Mouse (Mus musculus) lung, embryonic 16.5 days (tissue): ENCODE measurements around the gene Atp8a2. TPM values are rescaled to one million over a fixed set of nuclear protein-coding genes. Genes with fewer than 3 reads are reported as not detected.
A peak's percentile ranks its signal among the peaks of the same experiment; 100 is the strongest.
"Not testable (repeated sequence)": the region's sequence is repeated elsewhere in the genome, so short reads cannot be mapped to it uniquely, and the experiment has no call there.

ENCODE experiments used
- ATAC-seq: fragments of 200-750 bp; cut with Nextera tagmentation; 2 replicates; pipeline ENCODE4 v1.8.0; 2017; ENCODE audit warnings: low read depth, mild to moderate bottlenecking, moderate library complexity
- H3K27ac ChIP-seq: fragments of 300-500 bp; sonication (generic); 2 replicates; pipeline ENCODE4 v1.5.1; 2014; ENCODE audit warnings: mild to moderate bottlenecking, control low read depth, low read length
- H3K27me3 ChIP-seq: fragments of 300-500 bp; sonication (generic); 2 replicates; pipeline ENCODE4 v1.6.1; 2014; ENCODE audit warnings: low read depth, low read length, mixed read lengths; ENCODE audit not compliant: control insufficient read depth, insufficient read depth
- H3K36me3 ChIP-seq: fragments of 300-500 bp; sonication (generic); 2 replicates; pipeline ENCODE4 v1.6.1; 2014; ENCODE audit warnings: low read length; ENCODE audit not compliant: control insufficient read depth, insufficient read depth
- H3K4me1 ChIP-seq: fragments of 300-500 bp; sonication (generic); replicated peaks from 2 replicates; pipeline ENCODE4 v1.6.1; 2014; ENCODE audit warnings: low read length, mixed read lengths; ENCODE audit not compliant: control insufficient read depth, insufficient read depth
- H3K4me2 ChIP-seq: fragments of 300-500 bp; sonication (generic); 2 replicates; pipeline ENCODE4 v1.6.1; 2014; ENCODE audit warnings: low read depth, low read length, control low read depth
- H3K4me3 ChIP-seq: fragments of 300-500 bp; sonication (generic); 2 replicates; pipeline ENCODE4 v1.5.1; 2014; ENCODE audit warnings: mild to moderate bottlenecking, low read length, control low read depth
- H3K9ac ChIP-seq: fragments of 300-500 bp; sonication (generic); 2 replicates; pipeline ENCODE4 v1.6.1; 2014; ENCODE audit warnings: low read length, control low read depth
- H3K9me3 ChIP-seq: fragments of 300-500 bp; sonication (generic); 2 replicates; pipeline ENCODE4 v1.6.1; 2016; ENCODE audit warnings: low read length; ENCODE audit not compliant: control insufficient read depth
- WGBS: fragments of 180-500 bp; shearing (Covaris S2); extraction: QIAGEN DNeasy Blood & Tissue Kit; methylation state at CpG from one replicate; pipeline ENCODE4 v1.1.7; 2014; 5-methylcytosine and 5-hydroxymethylcytosine counted together
- polyA plus RNA-seq: library from polyadenylated mRNA; unstranded; fragments of >200 nt; fragmentation: Nextera tagmentation; extraction: Ambion mirVana; gene quantifications from 2 replicates; pipeline ENCODE4 v1.2.1, GENCODE M21; 2015

The Atp8a2 gene
- polyA plus RNA-seq, 1 experiment from 2014 or later: 0.88 TPM

DNA sequence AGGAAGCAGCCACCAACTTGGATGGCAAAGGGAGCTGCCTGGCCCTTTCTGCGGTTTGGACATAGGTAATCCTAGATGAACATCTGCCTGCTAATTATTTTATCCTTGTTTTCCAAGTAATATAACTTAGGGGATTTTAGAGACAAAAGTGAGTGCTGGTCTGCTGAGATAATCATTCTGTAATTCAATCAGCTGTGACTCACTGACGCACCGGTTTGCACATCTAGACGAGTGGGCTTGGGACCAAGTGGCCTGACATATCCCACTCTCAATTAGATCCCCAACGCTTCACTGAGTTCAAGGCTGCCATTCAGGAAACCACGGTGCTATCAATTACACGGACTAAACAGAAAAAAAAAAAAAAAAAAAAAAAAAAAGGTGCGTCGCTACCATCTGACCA, 236.0 kb downstream of the Atp8a2 start:
- no peak overlapping the region for H3K4me2 ChIP-seq
- H3K27me3 ChIP-seq: no peaks in the 10 kb centered on the region
- no peaks in the 10 kb centered on the region for H3K9me3 ChIP-seq
- 52% methylated on average over 9 of the region's 9 CpGs for WGBS
- no peak overlapping the region for H3K4me3 ChIP-seq
- H3K4me1 ChIP-seq: no peaks in the 10 kb centered on the region
- H3K9ac ChIP-seq: no peak overlapping the region
- no peak for ATAC-seq
- no peaks in the 10 kb centered on the region for H3K36me3 ChIP-seq
- H3K27ac ChIP-seq: no peak overlapping the region

DNA sequence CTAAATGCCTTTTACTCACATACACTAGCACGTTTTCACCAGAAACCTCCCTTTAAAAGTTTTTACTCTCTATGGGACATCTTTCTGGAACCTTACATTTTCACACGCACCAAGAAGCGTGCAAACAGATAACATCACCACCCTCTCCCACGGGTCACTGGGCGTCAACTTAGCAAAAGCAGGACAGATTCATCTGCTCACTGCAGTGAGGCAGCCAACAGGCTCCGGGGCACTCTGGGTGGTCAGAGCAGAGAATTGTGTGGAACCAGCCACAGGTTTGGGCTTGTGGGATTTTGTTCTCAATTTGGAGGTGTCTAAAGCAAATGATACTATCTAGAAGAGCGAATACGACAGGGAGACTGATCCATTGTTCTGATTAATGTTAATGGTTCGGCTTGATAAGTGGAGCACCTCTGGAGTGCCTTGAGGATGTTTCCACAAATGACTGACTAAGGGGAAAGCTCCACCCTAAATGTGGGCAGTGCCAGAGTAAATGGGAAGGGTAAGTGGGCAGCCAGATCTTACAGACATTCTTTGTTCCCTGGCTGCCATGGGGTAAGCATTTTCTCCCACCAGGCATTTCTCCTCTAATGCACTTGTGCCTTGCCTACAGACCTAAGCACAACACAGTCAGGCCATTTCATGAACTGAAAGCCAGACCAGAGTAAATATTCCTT, 236.6 kb downstream of the Atp8a2 start:
- no peak overlapping the region for H3K4me3 ChIP-seq
- peak; percentile 10; the same call in 1 of the 2 replicates for ATAC-seq
- H3K4me1 ChIP-seq: no peaks in the 10 kb centered on the region
- H3K9ac ChIP-seq: no peak overlapping the region
- no peaks in the 10 kb centered on the region for H3K36me3 ChIP-seq
- H3K9me3 ChIP-seq: no peaks in the 10 kb centered on the region
- no peaks in the 10 kb centered on the region for H3K27me3 ChIP-seq
- H3K4me2 ChIP-seq: no peak overlapping the region
- H3K27ac ChIP-seq: no peak overlapping the region; the same call in 1 of the 2 replicates
- 45% methylated on average over 9 of the region's 9 CpGs for WGBS

DNA sequence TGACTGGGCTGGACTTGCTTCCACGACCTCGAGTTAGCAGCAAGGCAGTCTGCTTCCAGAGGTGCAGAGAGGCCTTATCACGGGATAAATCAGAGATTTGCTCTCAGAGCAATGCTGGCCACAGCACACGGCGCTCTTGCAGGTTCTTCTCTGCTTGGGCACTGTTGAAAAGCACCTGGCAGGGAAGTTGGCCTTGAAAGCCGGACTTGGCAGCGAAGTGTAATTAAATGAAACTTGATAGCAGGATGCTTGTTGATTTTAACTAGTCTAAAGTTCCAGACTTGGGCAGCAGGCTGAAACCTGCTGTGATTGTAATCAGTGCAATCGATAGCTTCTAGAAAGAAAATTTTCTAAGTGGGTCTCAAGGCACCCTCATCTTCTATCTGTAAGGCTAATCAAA, 237.3 kb downstream of the Atp8a2 start:
- Histone ChIP-seq H3K27ac (no peak overlapping the region), H3K4me2 (no peak overlapping the region), H3K27me3 (no peaks in the 10 kb centered on the region), H3K4me3 (no peak overlapping the region), H3K9ac (no peak overlapping the region), H3K36me3 (no peaks in the 10 kb centered on the region), H3K4me1 (no peaks in the 10 kb centered on the region), H3K9me3 (no peaks in the 10 kb centered on the region)
- 39% methylated on average over 8 of the region's 8 CpGs for WGBS
- no peak for ATAC-seq

DNA sequence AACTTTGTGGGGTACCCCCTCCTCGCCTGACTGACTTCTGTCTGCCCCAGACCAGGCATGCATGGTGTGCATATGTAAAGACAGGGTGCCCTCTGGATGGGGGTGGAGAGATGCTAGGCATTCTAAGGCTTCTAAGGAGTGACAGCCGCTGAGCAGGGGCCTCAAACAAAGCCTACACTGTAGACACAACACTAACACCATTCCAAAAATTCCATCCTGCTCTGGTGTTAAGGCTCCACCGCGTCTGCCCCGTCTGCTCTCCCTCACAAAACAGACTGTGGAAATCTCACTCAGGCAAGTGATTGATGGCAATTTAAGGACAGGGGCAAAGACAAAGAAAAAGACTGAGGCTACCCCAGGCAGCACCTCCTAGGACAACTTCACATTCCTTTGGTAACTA, 247.0 kb downstream of the Atp8a2 start:
- H3K4me1 ChIP-seq: no peaks in the 10 kb centered on the region
- whole genome bisulfite sequencing: 4% methylated on average over 5 of the region's 5 CpGs
- no peaks in the 10 kb centered on the region for H3K9me3 ChIP-seq
- H3K36me3 ChIP-seq: no peaks in the 10 kb centered on the region
- H3K27me3 ChIP-seq: no peaks in the 10 kb centered on the region
- no peak for ATAC-seq
- no peak overlapping the region for H3K9ac ChIP-seq
- H3K27ac ChIP-seq: no peak overlapping the region
- no peak overlapping the region for H3K4me2 ChIP-seq
- no peak overlapping the region for H3K4me3 ChIP-seq

DNA sequence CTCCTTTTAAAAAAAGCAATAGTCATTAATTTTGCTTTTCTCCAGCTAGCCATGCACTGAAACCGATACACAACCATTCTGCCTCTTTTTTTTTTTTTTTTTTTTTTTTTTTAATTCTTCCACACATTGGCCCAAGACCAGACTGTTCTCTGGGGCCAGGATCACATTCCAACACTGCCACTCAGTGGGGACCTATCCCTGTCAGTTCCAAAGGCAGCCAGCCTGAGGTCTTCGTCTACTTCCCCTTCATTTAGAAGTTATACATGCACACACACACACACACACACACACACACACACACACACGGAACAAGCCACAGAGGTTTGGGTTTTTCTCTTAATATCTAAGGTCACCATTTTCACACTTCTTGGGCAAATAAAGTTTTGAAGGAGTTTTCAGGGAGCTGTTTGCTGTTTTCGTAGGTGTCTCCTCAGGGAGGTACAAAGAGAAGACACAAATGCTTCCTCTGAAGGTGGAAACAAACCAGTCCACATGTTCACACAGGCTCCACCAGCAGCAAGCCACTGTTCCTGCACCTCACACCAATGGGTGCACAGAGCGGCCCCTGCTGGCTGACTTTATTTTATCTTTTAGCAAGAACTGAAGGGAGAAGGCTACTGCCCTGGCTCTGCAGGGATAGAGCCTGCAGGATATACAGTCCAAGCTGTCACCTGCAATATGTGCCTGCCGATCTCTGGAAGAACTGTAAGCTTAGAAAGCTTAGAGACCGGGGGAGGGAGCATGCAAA, 253.9 kb downstream of the Atp8a2 start:
- ATAC-seq: peak; percentile 90
- Histone ChIP-seq H3K36me3 (no peaks in the 10 kb centered on the region), H3K9me3 (no peaks in the 10 kb centered on the region), H3K27me3 (no peaks in the 10 kb centered on the region), H3K4me2 (no peak overlapping the region), H3K9ac (no peak overlapping the region), H3K4me1 (no peaks in the 10 kb centered on the region), H3K4me3 (no peak overlapping the region), H3K27ac (no peak overlapping the region)
- 18% methylated on average over 7 of the region's 7 CpGs for WGBS

DNA sequence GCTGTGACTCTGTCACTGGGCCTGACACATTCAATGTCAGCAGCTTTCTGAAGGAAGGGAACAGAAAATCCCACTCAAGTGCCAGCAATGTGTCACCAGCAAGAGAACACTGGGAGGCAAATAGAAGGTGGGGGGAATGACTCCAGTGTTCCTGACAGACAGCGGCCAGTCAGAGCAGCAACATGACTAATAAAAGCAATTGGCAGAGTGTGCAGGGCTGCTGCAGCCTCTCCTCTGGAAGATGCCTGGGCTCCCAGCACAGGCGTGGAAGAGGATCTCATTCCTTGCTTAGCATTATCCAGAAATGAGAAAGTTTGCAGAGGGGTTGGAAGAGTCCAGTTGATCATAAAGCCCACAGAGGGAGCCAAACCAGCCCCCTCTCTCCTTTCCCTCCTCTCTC, 254.8 kb downstream of the Atp8a2 start:
- WGBS: 54% methylated on average over 2 of the region's 2 CpGs
- Histone ChIP-seq H3K4me2 (no peak overlapping the region), H3K4me1 (no peaks in the 10 kb centered on the region), H3K9me3 (no peaks in the 10 kb centered on the region), H3K36me3 (no peaks in the 10 kb centered on the region), H3K9ac (no peak overlapping the region), H3K27ac (no peak overlapping the region), H3K27me3 (no peaks in the 10 kb centered on the region), H3K4me3 (no peak overlapping the region)
- ATAC-seq: peak; percentile 57

DNA sequence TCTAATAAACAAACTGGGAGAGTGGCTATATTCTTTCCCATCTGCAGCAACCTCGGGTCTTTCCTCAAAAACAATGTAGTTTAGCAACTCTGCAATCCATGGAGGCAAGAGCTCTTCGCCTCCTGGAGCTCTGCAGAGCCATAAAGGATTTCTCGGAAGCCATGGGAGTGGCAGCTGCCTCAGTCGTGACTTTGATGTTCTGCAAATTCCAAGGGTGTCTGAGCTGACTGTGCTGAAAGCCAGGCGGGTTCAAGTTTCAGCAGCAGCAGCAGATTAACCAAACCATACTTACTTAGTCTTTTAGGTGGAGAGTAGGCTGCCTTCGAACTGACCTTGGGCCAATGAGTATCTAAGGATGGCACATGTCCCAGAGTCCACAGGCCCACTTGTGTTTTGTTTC, 264.6 kb downstream of the Atp8a2 start:
- no peaks in the 10 kb centered on the region for H3K4me1 ChIP-seq
- no peak overlapping the region for H3K4me2 ChIP-seq
- H3K9me3 ChIP-seq: no peaks in the 10 kb centered on the region
- no peaks in the 10 kb centered on the region for H3K36me3 ChIP-seq
- no peak overlapping the region for H3K4me3 ChIP-seq
- ATAC-seq: no peak
- H3K27ac ChIP-seq: no peak overlapping the region
- 32% methylated on average over 6 of the region's 6 CpGs for WGBS
- no peak overlapping the region for H3K9ac ChIP-seq
- H3K27me3 ChIP-seq: no peaks in the 10 kb centered on the region

DNA sequence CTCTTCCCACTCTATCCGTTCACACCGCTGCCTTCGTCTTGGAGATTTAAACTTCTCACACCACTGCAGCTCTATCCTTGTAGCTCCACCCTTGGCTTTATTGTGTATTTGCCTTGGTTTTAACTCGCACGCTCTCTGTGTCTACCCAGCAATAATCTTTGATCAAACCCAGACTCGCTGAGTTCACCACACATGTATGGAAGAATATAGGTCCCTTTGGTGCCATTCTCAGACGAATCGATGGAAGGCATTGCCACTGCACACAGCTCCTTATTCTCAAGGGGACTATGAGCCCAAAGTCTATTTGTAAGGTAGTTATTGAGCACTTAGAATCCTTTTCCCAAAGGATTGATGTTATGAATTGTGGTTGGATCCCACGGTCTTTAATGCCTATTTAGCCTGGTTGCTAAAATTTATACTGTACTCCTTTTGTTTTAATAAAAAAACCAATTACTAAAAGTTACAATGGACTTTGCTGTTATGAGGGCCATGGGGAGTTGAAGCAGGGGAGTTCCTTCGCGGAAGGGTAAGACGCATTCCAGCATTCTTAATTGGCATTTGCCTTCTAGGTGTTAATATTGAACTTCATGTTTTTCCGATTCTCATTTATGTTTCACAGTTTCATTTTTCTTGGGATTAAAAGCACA, 265.4 kb downstream of the Atp8a2 start:
- ATAC-seq: no peak
- H3K36me3 ChIP-seq: no peaks in the 10 kb centered on the region
- no peaks in the 10 kb centered on the region for H3K4me1 ChIP-seq
- H3K9ac ChIP-seq: no peak overlapping the region
- 93% methylated on average over 13 of the region's 13 CpGs for WGBS
- no peaks in the 10 kb centered on the region for H3K27me3 ChIP-seq
- H3K4me2 ChIP-seq: no peak overlapping the region
- no peak overlapping the region for H3K4me3 ChIP-seq
- no peak overlapping the region for H3K27ac ChIP-seq
- no peaks in the 10 kb centered on the region for H3K9me3 ChIP-seq

DNA sequence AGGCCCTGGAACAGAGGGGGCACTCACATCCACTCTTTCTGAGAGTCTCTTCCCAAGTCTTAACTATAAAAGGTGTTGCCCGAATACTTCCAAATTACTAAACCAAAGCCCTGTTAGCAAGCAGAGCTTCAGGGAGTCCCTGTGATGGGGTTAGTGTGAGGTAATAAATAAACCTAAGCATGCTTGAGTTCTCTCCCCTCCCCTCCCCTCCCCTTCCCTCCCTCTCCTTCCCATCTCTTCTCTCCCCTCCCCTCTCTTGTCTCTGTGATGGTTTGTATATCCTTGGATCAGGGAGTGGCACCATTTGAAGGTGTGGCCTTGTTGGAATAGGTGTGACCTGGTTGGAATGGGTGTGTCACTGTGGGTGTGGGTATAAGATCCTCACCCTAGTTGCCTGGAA, 267.8 kb downstream of the Atp8a2 start:
- H3K27ac ChIP-seq, H3K36me3 ChIP-seq, H3K27me3 ChIP-seq, H3K4me3 ChIP-seq, H3K4me1 ChIP-seq, H3K9ac ChIP-seq, H3K9me3 ChIP-seq, ATAC-seq, H3K4me2 ChIP-seq: not testable (repeated sequence)
- 88% methylated on average over 1 of the region's 1 CpGs for WGBS
